In genomic region chr9:120675371-120676150, GRCm38 (mm10) we compare ENCODE assay signal across 8 mouse cellular contexts.
DNase-seq lines count a peak whose midpoint lies in the region; ATAC-seq and TF ChIP-seq lines count a peak whose summit lies in the region.

No protein-coding gene starts in this region.

- WGBS in heart, embryonic 12.5 days, result 3% methylated on average over 18 of the region's 18 CpGs
- WGBS in heart, embryonic 15.5 days, result 3% methylated on average over 18 of the region's 18 CpGs
- WGBS in limb, embryonic 14.5 days, result under 1% methylated on average over 18 of the region's 18 CpGs

- peaks cover 19% of the 10 kb centered on the region; the same call in 1 of the 2 replicates for H3K4me1 ChIP-seq in heart, embryonic 12.5 days (replicated peaks)
- peaks cover 5% of the 10 kb centered on the region; the same call in 1 of the 2 replicates for H3K4me1 ChIP-seq in brown adipose tissue, adult 24 weeks (ENCODE audit: control insufficient read depth, insufficient read depth, insufficient read length, low read length)
- H3K4me1 ChIP-seq in heart, embryonic 15.5 days (replicated peaks), result peaks cover 20% of the 10 kb centered on the region
- H3K4me1 ChIP-seq in limb, embryonic 14.5 days (ENCODE audit: control insufficient read depth, insufficient read depth, low read length), result peaks cover 15% of the 10 kb centered on the region

- H3K4me3 ChIP-seq in heart, embryonic 12.5 days, result peak overlapping the region; percentile 45
- peak overlapping the region; percentile 52 for H3K4me3 ChIP-seq in brown adipose tissue, adult 24 weeks (ENCODE audit: insufficient read depth, low read depth, low read length)
- H3K4me3 ChIP-seq in heart, embryonic 15.5 days, result peak overlapping the region; percentile 43
- peak overlapping the region; percentile 30 for H3K4me3 ChIP-seq in limb, embryonic 14.5 days (replicated peaks; ENCODE audit: low read length)

- H3K9ac ChIP-seq in heart, embryonic 12.5 days, result 0 out of 2 replicates have a peak overlapping the region, but pooled peaks have one; percentile 56
- peak overlapping the region; percentile 48 for H3K9ac ChIP-seq in heart, embryonic 15.5 days
- peak overlapping the region; percentile 41; the same call in 1 of the 2 replicates for H3K9ac ChIP-seq in limb, embryonic 14.5 days (ENCODE audit: low read depth, low read length, severe bottlenecking)

- peaks cover 31% of the 10 kb centered on the region for H3K27me3 ChIP-seq in heart, embryonic 12.5 days (replicated peaks)
- peaks cover 13% of the 10 kb centered on the region for H3K27me3 ChIP-seq in heart, embryonic 15.5 days
- H3K27me3 ChIP-seq in limb, embryonic 14.5 days (ENCODE audit: control insufficient read depth, insufficient read depth, low read length), result peaks cover 11% of the 10 kb centered on the region

- no peaks in the 10 kb centered on the region for H3K36me3 ChIP-seq in heart, embryonic 12.5 days
- no peaks in the 10 kb centered on the region for H3K36me3 ChIP-seq in heart, embryonic 15.5 days
- no peaks in the 10 kb centered on the region for H3K36me3 ChIP-seq in limb, embryonic 14.5 days (ENCODE audit: control insufficient read depth, insufficient read depth, low read length)

- H3K27ac ChIP-seq in heart, embryonic 12.5 days (ENCODE audit: poor library complexity, severe bottlenecking), result no peak overlapping the region
- peak overlapping the region; percentile 24 for H3K27ac ChIP-seq in brown adipose tissue, adult 24 weeks (replicated peaks; ENCODE audit: low read depth, low read length)
- H3K27ac ChIP-seq in heart, embryonic 15.5 days, result no peak overlapping the region
- H3K27ac ChIP-seq in limb, embryonic 14.5 days (replicated peaks; ENCODE audit: low read depth, low read length), result no peak overlapping the region

- DNase-seq in heart, adult 9 months (ENCODE audit: low spot score in 2 of 2), result no peak
- DNase-seq in limb, embryonic 14.5 days (ENCODE audit: low spot score), result no peak
- DNase-seq in thymus, postnatal 14 days, result peak; percentile 25
- DNase-seq in adrenal gland, adult 18-20 months (ENCODE audit: low spot score in 2 of 2), result no peak
- DNase-seq in adipocyte (ENCODE audit: low spot score), result no peak

- H3K9me3 ChIP-seq in heart, embryonic 12.5 days (replicated peaks), result no peaks in the 10 kb centered on the region
- H3K9me3 ChIP-seq in heart, embryonic 15.5 days (replicated peaks), result no peaks in the 10 kb centered on the region
- no peaks in the 10 kb centered on the region for H3K9me3 ChIP-seq in limb, embryonic 14.5 days (ENCODE audit: control insufficient read depth, low read length)

- ATAC-seq in heart, embryonic 12.5 days (ENCODE audit: insufficient number of reproducible peaks, low FRiP score), result peak; percentile 66; the same call in 1 of the 2 replicates
- ATAC-seq in heart, embryonic 15.5 days (replicated peaks; ENCODE audit: insufficient number of reproducible peaks, insufficient read depth, low FRiP score, low read depth), result no peak
- ATAC-seq in limb, embryonic 14.5 days (ENCODE audit: low FRiP score, low read depth), result 0 out of 2 replicates have a peak, but pooled peaks have one; percentile 20

- TF ChIP-seq POLR2A in limb, embryonic 14.5 days (IDR thresholded peaks at IDR 0.05; ENCODE audit: borderline replicate concordance, extremely low read depth, insufficient read depth, insufficient read length), result no peak

- H3K4me2 ChIP-seq in heart, embryonic 12.5 days, result peak overlapping the region; percentile 86
- H3K4me2 ChIP-seq in heart, embryonic 15.5 days, result peak overlapping the region; percentile 78
- H3K4me2 ChIP-seq in limb, embryonic 14.5 days (replicated peaks; ENCODE audit: low read depth, low read length, severe bottlenecking), result peak overlapping the region; percentile 58
